ENCODE assay signal across 17 mouse cellular contexts in genomic region chr2:179595013-179595412, GRCm38 (mm10).
DNase-seq lines count a peak whose midpoint lies in the region; ATAC-seq lines count a peak whose summit lies in the region.
"Had no signal": no experiment of that assay in that cellular context is flagged by ENCODE, and none has a peak within 500 bp of the region (broad histone marks: within the 10 kb centered on the region; RNA-seq: fewer than 3 reads in every experiment).

No protein-coding gene starts in this region.

- ATAC-seq in forebrain, embryonic 15.5 days (replicated peaks) = 0 out of 2 replicates have a peak, but pooled peaks have one; percentile 21
- ATAC-seq in forebrain, embryonic 16.5 days = no peak
- no peak for ATAC-seq in heart, embryonic 11.5 days (replicated peaks; ENCODE audit: insufficient number of reproducible peaks, low FRiP score, low TSS enrichment)
- ATAC-seq in neural tube, embryonic 11.5 days (ENCODE audit: insufficient read depth, low FRiP score, low TSS enrichment) = no peak
- ATAC-seq in neural tube, embryonic 15.5 days (ENCODE audit: low FRiP score) = no peak
- ATAC-seq: intestine, embryonic 16.5 days; midbrain, embryonic 15.5 days had no signal

- peaks cover 25% of the 10 kb centered on the region for H3K4me1 ChIP-seq in forebrain, embryonic 15.5 days
- H3K4me1 ChIP-seq in forebrain, embryonic 16.5 days (replicated peaks; ENCODE audit: control insufficient read depth, insufficient read depth, low read length) = peaks cover 22% of the 10 kb centered on the region
- peaks cover 5% of the 10 kb centered on the region; the same call in 1 of the 2 replicates for H3K4me1 ChIP-seq in heart, embryonic 11.5 days (ENCODE audit: control insufficient read depth, insufficient read depth, low read length)
- H3K4me1 ChIP-seq in neural tube, embryonic 11.5 days (ENCODE audit: control insufficient read depth, insufficient read depth, low read length) = no peaks in the 10 kb centered on the region
- H3K4me1 ChIP-seq in neural tube, embryonic 15.5 days = peaks cover 7% of the 10 kb centered on the region
- H3K4me1 ChIP-seq: embryonic facial prominence, embryonic 13.5 days; heart, embryonic 13.5 days; limb, embryonic 13.5 days had no signal

- no peaks in the 10 kb centered on the region for H3K36me3 ChIP-seq in forebrain, embryonic 15.5 days
- no peaks in the 10 kb centered on the region for H3K36me3 ChIP-seq in forebrain, embryonic 16.5 days (ENCODE audit: control insufficient read depth, insufficient read depth)
- H3K36me3 ChIP-seq in heart, embryonic 11.5 days (ENCODE audit: control insufficient read depth, insufficient read depth, low read length) = no peaks in the 10 kb centered on the region
- H3K36me3 ChIP-seq in neural tube, embryonic 11.5 days (ENCODE audit: control insufficient read depth, insufficient read depth, low read length) = no peaks in the 10 kb centered on the region
- H3K36me3 ChIP-seq in neural tube, embryonic 15.5 days = no peaks in the 10 kb centered on the region
- H3K36me3 ChIP-seq: embryonic facial prominence, embryonic 13.5 days; heart, embryonic 13.5 days; limb, embryonic 13.5 days; midbrain, embryonic 15.5 days had no signal

- DNase-seq in heart, postnatal 10 days = peak; percentile 6 to 20
- peak; percentile 4 for DNase-seq in neural tube, embryonic 11.5 days (ENCODE audit: low spot score)
- DNase-seq in frontal cortex, postnatal 10 days (ENCODE audit: low spot score in 2 of 2) = no peak
- DNase-seq: B cell, adult 2 months; kidney, postnatal 14 days; right cerebral cortex, adult 18-20 months; thymus, postnatal 4 days had no signal

- whole genome bisulfite sequencing in forebrain, embryonic 15.5 days = 46% methylated on average over 4 of the region's 4 CpGs
- 35% methylated on average over 4 of the region's 4 CpGs for WGBS in forebrain, embryonic 16.5 days
- 91% methylated on average over 4 of the region's 4 CpGs for WGBS in heart, embryonic 11.5 days (ENCODE audit: insufficient replicate concordance)
- WGBS in neural tube, embryonic 11.5 days = 93% methylated on average over 4 of the region's 4 CpGs
- 64% methylated on average over 4 of the region's 4 CpGs for WGBS in neural tube, embryonic 15.5 days

- no peak overlapping the region for H3K4me3 ChIP-seq in forebrain, embryonic 15.5 days
- H3K4me3 ChIP-seq in forebrain, embryonic 16.5 days (replicated peaks; ENCODE audit: low read length) = no peak overlapping the region
- no peak overlapping the region for H3K4me3 ChIP-seq in heart, embryonic 11.5 days (ENCODE audit: low read depth, low read length)
- no peak overlapping the region for H3K4me3 ChIP-seq in neural tube, embryonic 11.5 days (ENCODE audit: low read depth, low read length)
- H3K4me3 ChIP-seq in neural tube, embryonic 15.5 days (replicated peaks) = no peak overlapping the region
- H3K4me3 ChIP-seq: embryonic facial prominence, embryonic 13.5 days; heart, embryonic 13.5 days; limb, embryonic 13.5 days; midbrain, embryonic 15.5 days had no signal

- no peak overlapping the region for H3K4me2 ChIP-seq in forebrain, embryonic 15.5 days (replicated peaks)
- H3K4me2 ChIP-seq in forebrain, embryonic 16.5 days (ENCODE audit: low read length) = no peak overlapping the region
- H3K4me2 ChIP-seq in heart, embryonic 11.5 days = no peak overlapping the region
- H3K4me2 ChIP-seq in neural tube, embryonic 11.5 days (ENCODE audit: low read depth) = no peak overlapping the region
- no peak overlapping the region for H3K4me2 ChIP-seq in neural tube, embryonic 15.5 days
- H3K4me2 ChIP-seq: embryonic facial prominence, embryonic 13.5 days; heart, embryonic 13.5 days; limb, embryonic 13.5 days; midbrain, embryonic 15.5 days had no signal

- intact Hi-C loops in heart, postnatal 10 days (cut with DNase I) = no loop called here

- no peak overlapping the region for H3K27ac ChIP-seq in forebrain, embryonic 15.5 days (replicated peaks)
- H3K27ac ChIP-seq in forebrain, embryonic 16.5 days (ENCODE audit: low read length) = no peak overlapping the region
- H3K27ac ChIP-seq in heart, embryonic 11.5 days (ENCODE audit: low read depth, low read length) = no peak overlapping the region
- no peak overlapping the region for H3K27ac ChIP-seq in neural tube, embryonic 11.5 days (ENCODE audit: low read depth, low read length)
- no peak overlapping the region for H3K27ac ChIP-seq in neural tube, embryonic 15.5 days (replicated peaks)
- H3K27ac ChIP-seq: embryonic facial prominence, embryonic 13.5 days; heart, embryonic 13.5 days; limb, embryonic 13.5 days; liver, embryonic 14.5 days; midbrain, embryonic 15.5 days had no signal

- no peaks in the 10 kb centered on the region for H3K9me3 ChIP-seq in forebrain, embryonic 15.5 days
- H3K9me3 ChIP-seq in forebrain, embryonic 16.5 days (ENCODE audit: control insufficient read depth, low read length) = no peaks in the 10 kb centered on the region
- no peaks in the 10 kb centered on the region for H3K9me3 ChIP-seq in heart, embryonic 11.5 days (replicated peaks; ENCODE audit: control insufficient read depth, low read length)
- H3K9me3 ChIP-seq in neural tube, embryonic 11.5 days (ENCODE audit: control insufficient read depth, low read length) = no peaks in the 10 kb centered on the region
- H3K9me3 ChIP-seq in neural tube, embryonic 15.5 days (replicated peaks) = no peaks in the 10 kb centered on the region
- H3K9me3 ChIP-seq: embryonic facial prominence, embryonic 13.5 days; heart, embryonic 13.5 days; limb, embryonic 13.5 days; midbrain, embryonic 15.5 days had no signal

- H3K9ac ChIP-seq in forebrain, embryonic 15.5 days (replicated peaks) = no peak overlapping the region
- H3K9ac ChIP-seq in forebrain, embryonic 16.5 days (replicated peaks; ENCODE audit: low read depth, low read length) = no peak overlapping the region
- no peak overlapping the region for H3K9ac ChIP-seq in heart, embryonic 11.5 days (ENCODE audit: low read depth, low read length)
- H3K9ac ChIP-seq in neural tube, embryonic 11.5 days (ENCODE audit: low read length) = no peak overlapping the region
- no peak overlapping the region for H3K9ac ChIP-seq in neural tube, embryonic 15.5 days (replicated peaks)
- H3K9ac ChIP-seq: embryonic facial prominence, embryonic 13.5 days; heart, embryonic 13.5 days; limb, embryonic 13.5 days; liver, embryonic 14.5 days; midbrain, embryonic 15.5 days had no signal

- no peaks in the 10 kb centered on the region for H3K27me3 ChIP-seq in forebrain, embryonic 15.5 days
- H3K27me3 ChIP-seq in forebrain, embryonic 16.5 days (replicated peaks; ENCODE audit: control insufficient read depth, insufficient read depth, low read length) = no peaks in the 10 kb centered on the region
- no peaks in the 10 kb centered on the region for H3K27me3 ChIP-seq in heart, embryonic 11.5 days (ENCODE audit: control insufficient read depth, insufficient read depth, low read length)
- no peaks in the 10 kb centered on the region for H3K27me3 ChIP-seq in neural tube, embryonic 11.5 days (ENCODE audit: control insufficient read depth, insufficient read depth, low read length)
- H3K27me3 ChIP-seq in neural tube, embryonic 15.5 days (replicated peaks) = no peaks in the 10 kb centered on the region; the same call in 1 of the 2 replicates
- H3K27me3 ChIP-seq: embryonic facial prominence, embryonic 13.5 days; heart, embryonic 13.5 days; limb, embryonic 13.5 days; midbrain, embryonic 15.5 days had no signal

Comparison
In these comparisons a context has a peak if more than half of its experiments do, and no peak if none do; other contexts are left out.
1. DNase-seq: peak in heart, postnatal 10 days (2 of 2) and neural tube, embryonic 11.5 days (single experiment); none in frontal cortex, postnatal 10 days (0 of 2).